Mouse (Mus musculus): ENCODE measurements around the gene Grik5.
A peak's percentile ranks its signal among the peaks of the same experiment; 100 is the strongest.

Grik5 gene

DNA sequence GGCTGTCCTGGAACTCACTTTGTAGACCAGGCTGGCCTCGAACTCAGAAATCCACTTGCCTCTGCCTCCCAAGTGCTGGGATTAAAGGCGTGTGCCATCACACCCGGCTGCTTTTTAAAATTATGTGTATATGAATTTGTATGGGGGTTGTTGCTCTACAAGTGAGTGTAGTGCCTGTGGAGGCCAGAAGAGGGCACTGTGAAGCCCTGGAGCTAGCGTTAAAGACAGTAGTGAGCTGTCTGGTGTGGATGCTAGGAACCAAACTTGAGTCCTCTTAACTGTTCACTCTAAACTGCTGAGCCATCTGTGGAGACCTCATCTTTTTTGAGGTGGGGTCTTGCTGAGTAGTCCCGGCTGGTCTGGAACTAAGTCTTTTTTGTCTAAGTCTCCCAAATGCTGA is 86.3 kb downstream of the Grik5 start:
- no peak for DNase-seq (ENCODE audit: low spot score in 2 of 2)

DNA sequence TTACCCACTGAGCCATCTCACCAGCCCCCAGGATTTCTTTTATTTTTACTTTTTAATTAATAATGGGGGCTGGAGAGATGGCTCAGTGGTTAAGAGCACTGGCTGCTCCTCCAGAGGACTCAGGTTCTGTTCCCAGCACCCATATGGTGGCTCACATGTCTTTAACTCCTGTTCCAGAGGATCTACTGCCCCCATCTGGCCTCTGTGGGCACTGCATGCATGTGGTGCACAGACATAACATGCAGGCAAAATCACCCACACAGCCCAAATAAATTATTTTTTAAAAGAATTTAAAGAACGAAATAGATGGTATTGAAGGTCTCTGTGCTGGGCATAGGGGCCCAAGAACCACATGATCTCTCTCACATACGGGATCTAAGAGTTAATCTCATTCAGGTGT is 87.8 kb downstream of the Grik5 start:
- no peak for DNase-seq (ENCODE audit: low spot score in 2 of 2)

DNA sequence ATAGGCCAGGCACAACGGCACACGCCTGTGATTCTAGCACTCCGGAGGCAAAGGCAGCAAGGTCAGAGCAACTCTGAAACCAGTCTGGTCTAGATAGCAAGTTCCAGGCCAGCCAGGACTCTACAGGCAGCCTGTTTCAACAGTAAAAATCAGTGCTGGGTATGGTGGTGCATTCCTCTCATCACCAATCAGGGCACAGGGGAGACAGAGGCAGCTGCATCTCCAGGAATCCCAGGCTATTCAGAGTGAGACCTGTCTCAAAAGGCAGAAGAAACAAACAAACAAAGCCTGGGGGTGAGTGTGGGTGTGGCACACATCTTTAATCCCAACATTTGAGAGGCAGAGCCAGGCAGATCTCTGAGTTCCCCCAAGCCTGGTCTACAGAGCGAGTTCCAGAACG is 88.8 kb downstream of the Grik5 start:
- no peak for DNase-seq (ENCODE audit: low spot score in 2 of 2)

DNA sequence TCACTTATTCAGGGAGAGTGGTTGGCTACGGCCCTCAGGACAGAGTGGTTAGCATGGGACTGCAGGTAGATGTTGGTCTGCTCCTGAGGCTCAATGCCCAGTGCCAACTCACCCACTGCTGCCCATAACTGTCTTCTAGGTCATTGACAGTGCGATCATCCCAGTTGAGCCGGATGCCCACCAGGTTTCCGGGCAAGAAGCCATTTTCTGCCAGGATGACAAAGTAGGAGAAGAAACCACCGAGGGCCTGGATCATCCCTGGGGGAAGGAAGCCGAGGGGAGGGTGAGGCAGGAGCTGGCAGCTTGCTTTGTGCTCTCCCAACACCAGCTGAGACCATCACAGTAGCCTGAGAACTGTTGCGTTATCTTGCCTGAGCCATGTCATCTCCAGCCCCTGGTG is 91.7 kb downstream of the Grik5 start:
- DNase-seq (ENCODE audit: low spot score in 2 of 2), result no peak

DNA sequence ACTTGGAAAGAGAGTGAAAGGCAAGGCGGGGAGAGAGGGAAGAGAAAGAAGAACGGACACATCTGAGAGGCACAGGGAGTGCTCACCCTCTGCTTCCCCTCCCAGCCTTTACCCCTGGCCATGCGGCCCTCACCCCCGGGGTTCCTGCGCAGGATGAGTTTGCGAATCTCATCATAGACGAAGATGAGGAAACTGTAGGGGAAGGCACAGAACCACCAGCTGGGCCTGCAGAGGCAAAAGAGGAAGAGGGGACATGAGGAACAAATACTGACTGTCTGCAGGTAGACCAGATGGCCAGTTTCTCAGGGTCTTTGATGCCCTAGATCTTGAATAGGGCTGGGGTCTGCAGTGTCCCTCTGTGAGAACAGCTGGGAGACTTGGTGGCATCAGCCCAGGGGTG is 93.4 kb downstream of the Grik5 start:
- DNase-seq (ENCODE audit: low spot score in 2 of 2), result no peak

DNA sequence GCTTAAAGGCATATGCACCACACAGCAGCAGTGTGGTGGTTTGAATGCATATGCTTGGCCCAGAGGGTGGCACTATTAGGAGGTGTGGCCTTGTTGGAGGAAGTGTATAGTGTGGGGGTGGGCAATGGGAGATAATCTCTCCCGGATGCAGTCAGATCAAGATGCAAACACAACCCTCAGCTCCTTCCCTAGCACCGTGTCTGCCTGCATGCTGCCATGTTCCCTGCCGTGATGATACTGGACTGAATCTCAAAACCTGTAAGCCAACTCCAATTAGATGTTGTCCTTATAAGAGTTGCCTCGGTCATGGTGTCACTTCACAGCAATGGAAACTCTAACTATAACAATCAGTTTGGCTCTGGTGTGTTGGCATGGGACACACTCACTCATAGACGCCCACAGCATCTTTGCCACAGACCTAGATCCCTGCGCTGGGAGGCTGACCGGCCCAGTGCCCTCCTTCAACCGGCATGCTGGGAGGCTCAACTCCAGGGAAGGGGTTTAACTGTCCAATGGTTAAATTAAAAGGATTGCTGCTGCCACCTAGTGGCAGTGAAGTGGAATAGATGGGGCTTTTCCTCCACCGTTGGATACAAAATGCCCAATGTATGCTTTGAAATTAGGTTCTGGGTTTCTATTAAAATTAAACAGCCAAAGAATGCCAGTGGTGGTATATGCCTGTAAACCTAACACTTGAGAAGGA is 97.1 kb downstream of the Grik5 start:
- DNase-seq (ENCODE audit: low spot score in 2 of 2), result peak in 1 of 2 experiments; percentile 42

DNA sequence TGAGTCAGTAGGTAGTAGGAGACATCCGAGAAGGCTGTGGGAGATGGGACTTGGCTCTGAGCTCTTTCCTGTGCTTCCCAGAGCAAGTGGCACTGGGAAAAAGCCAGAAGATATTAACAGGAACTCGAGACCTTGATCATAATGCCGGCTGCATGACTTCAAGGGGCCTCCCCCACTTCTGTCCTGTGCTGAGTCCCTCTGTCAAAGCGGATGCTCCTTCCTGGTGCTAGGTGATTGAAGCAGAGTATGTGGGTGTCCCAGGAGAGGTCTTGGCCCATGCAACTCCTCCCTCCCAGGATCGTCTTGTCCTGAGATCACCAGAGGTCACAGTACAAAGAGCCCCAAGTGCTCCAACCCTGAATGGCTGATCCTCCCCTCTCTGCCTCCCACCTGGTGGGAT is 98.2 kb downstream of the Grik5 start:
- no peak for DNase-seq (ENCODE audit: low spot score in 2 of 2)

DNA sequence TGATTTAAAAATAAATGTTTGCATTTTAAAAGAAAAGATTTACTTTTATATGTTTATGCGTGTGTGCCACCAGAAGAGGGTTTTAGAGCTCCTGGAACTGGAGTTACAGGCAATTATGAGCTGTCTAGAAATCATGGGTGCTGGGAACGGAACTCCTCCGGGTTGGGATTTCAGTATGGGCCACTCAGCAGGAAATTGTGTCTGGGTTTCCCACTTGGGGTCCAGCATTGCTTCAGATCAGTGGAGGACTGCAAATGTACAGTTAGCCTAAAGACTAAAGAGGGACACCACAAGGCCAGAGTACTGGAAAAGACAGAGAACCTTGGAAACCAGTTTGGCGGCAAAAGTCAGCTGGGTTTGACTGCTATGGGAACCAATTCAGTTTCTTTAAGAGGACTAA is 98.9 kb downstream of the Grik5 start:
- DNase-seq (ENCODE audit: low spot score in 2 of 2), result no peak

DNA sequence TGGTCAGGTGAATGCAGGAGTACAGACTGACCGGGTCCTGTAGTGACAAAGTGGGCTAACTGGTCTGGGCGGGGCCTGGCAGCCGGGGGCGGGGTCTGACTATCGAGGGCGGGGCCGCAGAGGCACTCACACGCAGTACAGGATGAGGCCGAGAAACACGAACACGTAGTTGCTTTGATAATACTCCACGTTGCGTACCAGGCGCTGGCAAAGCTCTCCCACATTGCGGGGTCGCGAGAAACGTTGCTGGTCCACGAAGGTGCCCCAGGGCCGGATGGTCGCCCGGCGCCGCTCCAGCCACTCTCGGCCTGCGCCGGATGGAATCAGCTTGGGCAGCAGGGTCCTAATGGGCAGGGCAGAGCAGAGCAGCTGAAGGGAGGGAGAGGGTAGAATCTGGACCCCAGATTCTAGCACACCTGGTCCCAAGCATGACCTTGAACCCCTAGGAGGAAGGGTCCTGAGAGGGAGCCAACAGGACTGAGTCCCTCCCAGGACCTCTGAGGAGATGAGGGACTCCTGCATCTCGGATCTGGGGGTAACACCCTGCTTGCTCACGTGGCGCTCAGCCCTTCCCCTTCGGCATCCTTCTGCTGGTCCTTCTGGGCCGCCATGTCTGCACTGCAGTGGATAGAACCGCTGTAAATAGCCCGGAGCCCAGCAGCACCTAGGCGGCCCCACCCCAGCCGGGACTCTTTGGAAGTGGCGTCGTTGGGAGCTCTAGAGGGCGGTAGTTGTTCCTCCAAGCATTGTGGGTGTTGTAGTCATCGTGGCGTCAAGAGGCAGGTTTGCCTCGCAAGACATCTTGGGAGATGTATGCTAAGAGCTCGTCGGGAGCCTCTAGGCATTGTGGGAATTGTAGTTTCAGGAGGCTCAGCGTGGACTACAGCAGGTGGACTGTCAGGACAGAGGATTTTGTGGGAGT is 99.9 kb downstream of the Grik5 start, which contains the start of gene Rabac1:
Gene Rabac1 (minus strand): TSS at position 783 of the 922 bp plus-strand sequence.
- DNase-seq (ENCODE audit: low spot score in 2 of 2), result peak; percentile 61 to 80

DNA sequence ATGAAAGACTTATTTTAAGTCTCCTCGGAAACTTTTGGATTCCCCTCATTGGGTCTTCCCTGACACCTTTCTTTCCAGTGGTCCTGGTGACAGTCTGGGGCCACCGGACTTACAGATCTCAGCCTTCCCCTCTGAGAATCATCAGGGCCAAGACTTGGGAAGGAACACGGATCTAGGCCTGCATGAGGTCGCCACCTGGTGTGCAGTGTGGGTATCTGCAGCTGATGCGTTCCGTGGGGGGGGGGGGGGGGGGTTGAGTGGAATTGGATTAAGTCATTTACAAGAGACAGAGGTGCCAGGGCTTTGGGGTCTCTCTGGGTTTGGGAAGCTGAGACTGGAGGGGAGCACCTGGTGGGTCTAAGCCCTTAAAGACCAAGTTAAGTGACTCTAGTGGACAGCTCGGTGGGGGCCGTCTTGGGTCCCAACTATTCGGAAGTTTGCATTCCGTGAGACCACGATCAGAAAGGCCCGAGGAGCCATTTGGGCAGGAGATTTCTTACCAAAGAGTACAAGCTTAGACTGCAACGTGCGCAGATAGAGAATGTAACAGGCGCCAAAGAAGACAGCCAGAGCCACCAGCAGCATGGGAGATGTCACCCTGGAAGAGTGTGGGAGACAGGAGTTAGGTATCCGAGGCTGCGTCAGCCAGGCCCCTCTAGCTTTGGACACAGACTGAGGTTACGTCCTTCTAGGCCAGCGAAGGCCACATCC is 100.7 kb downstream of the Grik5 start:
- peak in 1 of 2 experiments; percentile 37 for DNase-seq (ENCODE audit: low spot score in 2 of 2)

DNA sequence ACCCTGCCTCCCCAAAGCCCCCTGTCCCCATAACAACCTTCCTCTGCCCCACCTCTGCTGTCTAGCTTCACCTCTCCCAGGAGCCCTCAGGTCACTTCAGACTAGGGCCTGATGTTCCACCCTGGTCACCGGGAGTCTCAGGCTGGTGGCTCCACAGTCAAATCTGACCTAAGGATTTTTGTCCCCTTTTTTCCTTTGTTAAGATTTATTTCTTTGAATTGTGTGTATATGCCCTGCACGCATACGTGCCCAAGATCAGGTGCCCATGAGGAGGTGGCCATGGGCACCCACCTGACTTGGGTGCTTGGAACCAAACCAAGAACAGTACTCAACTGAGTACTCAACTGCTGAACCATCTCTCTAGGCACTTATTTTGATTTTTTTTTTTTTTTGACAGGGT is 101.8 kb downstream of the Grik5 start:
- DNase-seq (ENCODE audit: low spot score in 2 of 2), result no peak

DNA sequence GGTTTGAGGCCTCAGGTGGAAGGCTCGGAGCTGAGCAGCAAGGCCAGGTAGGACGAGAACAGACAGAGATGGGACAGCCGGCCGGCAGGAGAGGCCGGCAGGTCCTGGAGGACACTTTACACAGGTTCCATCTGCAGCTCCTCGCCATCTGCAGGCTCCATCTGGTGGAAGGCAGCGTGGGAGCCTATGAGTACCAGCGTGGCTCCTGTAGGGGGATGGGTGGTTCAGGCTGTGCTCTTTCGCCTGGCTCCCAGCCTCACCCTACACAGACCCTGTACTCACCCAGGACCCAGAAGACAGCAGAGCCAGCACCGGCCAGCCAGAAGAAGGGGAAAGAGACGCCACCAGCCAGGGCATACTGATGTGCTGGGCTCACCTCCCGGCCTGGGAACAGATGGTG is 102.3 kb downstream of the Grik5 start:
- DNase-seq (ENCODE audit: low spot score in 2 of 2), result no peak

DNA sequence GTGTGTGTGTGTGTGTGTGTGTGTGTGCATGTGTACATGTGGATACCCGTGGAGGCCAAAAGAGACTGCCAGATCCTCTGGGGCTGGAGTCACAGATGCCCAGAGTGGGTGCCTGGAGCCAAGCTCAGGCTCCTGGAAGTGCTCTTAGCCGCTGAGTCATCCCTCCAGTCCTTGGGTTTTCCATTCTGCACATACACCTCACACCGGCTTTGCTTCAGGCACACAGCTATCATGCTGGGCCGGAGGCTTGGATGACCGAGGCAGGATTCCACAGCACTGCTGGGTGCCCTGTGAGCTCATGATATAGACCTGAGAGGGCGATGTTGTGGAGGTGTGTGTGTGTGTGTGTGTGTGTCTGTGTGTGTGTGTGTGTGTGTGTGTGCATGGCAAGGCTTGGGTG is 103.7 kb downstream of the Grik5 start:
- no peak for DNase-seq (ENCODE audit: low spot score in 2 of 2)

DNA sequence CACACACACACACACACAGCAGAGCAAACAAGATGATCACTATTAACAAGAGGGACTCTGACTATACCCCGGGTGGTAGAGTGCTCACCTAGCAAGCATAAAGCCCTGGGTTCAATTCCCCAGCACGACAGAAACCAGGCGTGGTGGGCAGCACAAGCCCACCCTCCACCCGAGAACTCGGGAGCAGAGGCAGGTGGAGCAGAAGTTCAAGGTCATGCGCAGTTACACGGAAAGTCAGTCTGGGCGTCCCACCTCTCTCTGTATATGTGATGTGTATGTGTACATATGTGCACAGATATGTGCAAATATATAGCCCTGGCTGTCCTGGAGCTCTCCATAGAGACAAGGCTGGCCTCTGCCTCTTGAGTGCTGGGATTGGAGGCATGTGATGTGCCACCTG is 104.2 kb downstream of the Grik5 start:
- no peak for DNase-seq (ENCODE audit: low spot score in 2 of 2)

DNA sequence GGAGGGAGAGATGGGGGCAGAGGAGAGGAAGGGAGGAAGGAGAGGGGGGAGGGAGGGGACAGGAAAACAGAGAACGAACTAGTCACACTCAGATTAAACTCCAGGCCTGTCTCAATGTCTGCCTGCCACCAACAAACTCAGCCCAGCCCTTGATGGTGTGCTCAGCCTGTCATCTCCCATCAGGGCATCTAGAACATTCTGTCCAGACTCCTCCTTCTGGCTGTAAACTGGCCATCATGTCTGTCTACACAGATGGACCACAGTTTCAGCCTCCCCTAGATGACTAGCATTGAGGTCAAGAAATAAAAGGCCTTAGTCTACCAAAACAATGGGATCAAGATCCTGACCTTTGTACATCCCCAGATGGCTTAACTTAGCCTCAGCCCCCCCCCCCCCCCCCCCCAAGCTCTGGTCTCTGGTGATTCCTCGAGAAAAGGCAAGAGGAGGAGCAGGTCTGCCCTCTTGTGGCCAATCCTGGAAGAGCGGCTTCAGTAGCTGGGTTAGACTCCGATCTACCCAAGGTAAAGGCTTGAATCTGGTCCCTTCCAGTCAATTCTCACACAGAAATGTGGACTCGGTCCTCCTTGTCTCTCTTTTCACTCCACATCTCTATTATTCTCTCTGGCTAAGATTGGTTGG is 107.1 kb downstream of the Grik5 start:
- peak; percentile 73 to 89 for DNase-seq (ENCODE audit: low spot score in 2 of 2)

DNA sequence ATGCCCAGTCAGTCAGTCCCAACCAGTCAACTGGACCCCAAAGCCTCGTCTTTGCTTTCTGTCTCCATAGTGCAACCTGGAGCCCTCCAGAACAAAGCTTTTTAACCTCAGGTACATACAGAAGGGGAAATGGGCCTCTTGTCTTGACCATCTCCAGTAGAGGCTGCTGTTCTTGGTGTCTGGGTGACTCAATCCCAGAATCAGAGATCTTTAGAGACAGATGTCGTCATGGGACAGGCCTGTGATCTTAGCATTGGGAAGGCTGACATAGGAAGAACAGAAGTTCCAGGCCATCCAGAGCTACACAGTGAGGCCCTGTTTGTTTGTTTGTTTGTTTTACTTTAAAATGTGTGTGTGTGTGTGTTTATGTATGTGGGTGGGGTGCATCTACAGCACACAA is 107.9 kb downstream of the Grik5 start:
- DNase-seq (ENCODE audit: low spot score in 2 of 2), result no peak
